Mouse (Mus musculus): ENCODE measurements around the gene Dnm3.

Gene Dnm3

GRCm38 (mm10) chr1:162100961-162101830 is 376.6 kb downstream of the Dnm3 start:
- DNase-seq: peak; percentile 78

GRCm38 (mm10) chr1:162100033-162100820 is 377.6 kb downstream of the Dnm3 start:
- DNase-seq: peak; percentile 96

- DNase-seq: no peak
Observed at GRCm38 (mm10) chr1:162099203-162099602, 378.6 kb downstream of the Dnm3 start.

- no peak for DNase-seq
Observed at GRCm38 (mm10) chr1:162094523-162095272, 383.1 kb downstream of the Dnm3 start.

GRCm38 (mm10) chr1:162093806-162094522 is 383.9 kb downstream of the Dnm3 start:
- DNase-seq: peak; percentile 95

GRCm38 (mm10) chr1:162092899-162093659 is 384.8 kb downstream of the Dnm3 start:
- peak; percentile 96 for DNase-seq

GRCm38 (mm10) chr1:162092401-162092800 is 385.4 kb downstream of the Dnm3 start:
- peak; percentile 59 for DNase-seq

GRCm38 (mm10) chr1:162083886-162084478 is 393.9 kb downstream of the Dnm3 start:
- DNase-seq: peak; percentile 51

- no peak for DNase-seq
Observed at GRCm38 (mm10) chr1:162083354-162083753, 394.5 kb downstream of the Dnm3 start.

- DNase-seq: peak; percentile 58
Observed at GRCm38 (mm10) chr1:162082711-162083110, 395.1 kb downstream of the Dnm3 start.

GRCm38 (mm10) chr1:162081693-162082372 is 396.0 kb downstream of the Dnm3 start:
- DNase-seq: peak; percentile 72

- peak; percentile 51 for DNase-seq
Observed at GRCm38 (mm10) chr1:162079989-162080388, 397.8 kb downstream of the Dnm3 start.

GRCm38 (mm10) chr1:162077454-162077853 is 400.4 kb downstream of the Dnm3 start:
- DNase-seq: peak; percentile 40

GRCm38 (mm10) chr1:162076581-162077001 is 401.2 kb downstream of the Dnm3 start:
- DNase-seq: peak; percentile 91

GRCm38 (mm10) chr1:162075831-162076230 is 402.0 kb downstream of the Dnm3 start:
- DNase-seq: no peak

- DNase-seq: peak; percentile 84
Observed at GRCm38 (mm10) chr1:162075416-162075815, 402.4 kb downstream of the Dnm3 start.

- no peak for DNase-seq
Observed at GRCm38 (mm10) chr1:162074626-162075410, 403.0 kb downstream of the Dnm3 start.

- DNase-seq: no peak
Observed at GRCm38 (mm10) chr1:162072917-162073578, 404.8 kb downstream of the Dnm3 start.

- DNase-seq: peak; percentile 55
Observed at GRCm38 (mm10) chr1:162053608-162054007, 424.2 kb downstream of the Dnm3 start.

Data from heart, adult 11 months (tissue).